Mouse (Mus musculus) lung, postnatal 4 days (tissue): Measurements from ENCODE around the gene Stab1.

Experiments used
- DNase-seq, 2 experiments: peaks; one replicate each; pipeline ENCODE4 v3.0.0; 2021

Gene Stab1

GRCm38 (mm10) chr14:31168425-31168824 lies at the start of gene Stab1:
Gene Stab1, minus strand, starts transcription at chr14:31168641.
- DNase-seq, result peak; percentile 67 to 81

- peak; percentile 88 to 91 for DNase-seq
Measured at GRCm38 (mm10) chr14:31217666-31218065, 49.2 kb upstream of the Stab1 start, which contains the start of gene Sema3g. Gene Sema3g, plus strand, starts transcription at chr14:31217860.

- DNase-seq, result no peak
Measured at GRCm38 (mm10) chr14:31216846-31217245, 48.4 kb upstream of the Stab1 start, which contains the start of gene Nisch. Gene Nisch, minus strand, starts transcription at chr14:31216946.

- peak; percentile 71 to 86 for DNase-seq
Measured at GRCm38 (mm10) chr14:31215157-31216002, 46.9 kb upstream of the Stab1 start.

GRCm38 (mm10) chr14:31214684-31215083 lies 46.2 kb upstream of the Stab1 start:
- no peak for DNase-seq

GRCm38 (mm10) chr14:31213868-31214267 lies 45.4 kb upstream of the Stab1 start:
- no peak for DNase-seq

- peak in 1 of 2 experiments; percentile 60 for DNase-seq
Measured at GRCm38 (mm10) chr14:31212499-31212898, 44.1 kb upstream of the Stab1 start.

- DNase-seq, result no peak
Measured at GRCm38 (mm10) chr14:31211854-31212253, 43.4 kb upstream of the Stab1 start.

- no peak for DNase-seq
Measured at GRCm38 (mm10) chr14:31209133-31209557, 40.7 kb upstream of the Stab1 start.

GRCm38 (mm10) chr14:31208084-31208483 lies 39.6 kb upstream of the Stab1 start, which contains the start of gene Tnnc1:
Gene Tnnc1, plus strand, starts transcription at chr14:31208312.
- no peak for DNase-seq

GRCm38 (mm10) chr14:31207070-31207830 lies 38.8 kb upstream of the Stab1 start:
- DNase-seq, result peak in 1 of 2 experiments; percentile 50

- peak; percentile 97 for DNase-seq
Measured at GRCm38 (mm10) chr14:31206472-31206981, 38.1 kb upstream of the Stab1 start.

- peak; percentile 69 to 73 for DNase-seq
Measured at GRCm38 (mm10) chr14:31205562-31206467, 37.4 kb upstream of the Stab1 start.

GRCm38 (mm10) chr14:31205244-31205561 lies 36.8 kb upstream of the Stab1 start:
- no peak for DNase-seq

GRCm38 (mm10) chr14:31204844-31205243 lies 36.4 kb upstream of the Stab1 start:
- no peak for DNase-seq

GRCm38 (mm10) chr14:31200038-31200437 lies 31.6 kb upstream of the Stab1 start:
- no peak for DNase-seq

- no peak for DNase-seq
Measured at GRCm38 (mm10) chr14:31199599-31199998, 31.2 kb upstream of the Stab1 start.

- peak; percentile 52 to 80 for DNase-seq
Measured at GRCm38 (mm10) chr14:31197547-31198516, 29.4 kb upstream of the Stab1 start.

- peak in 1 of 2 experiments; percentile 49 for DNase-seq
Measured at GRCm38 (mm10) chr14:31195968-31196367, 27.5 kb upstream of the Stab1 start.

GRCm38 (mm10) chr14:31195521-31195920 lies 27.1 kb upstream of the Stab1 start:
- no peak for DNase-seq

- DNase-seq, result peak; percentile 77 to 93
Measured at GRCm38 (mm10) chr14:31194891-31195513, 26.6 kb upstream of the Stab1 start.
